Mouse (Mus musculus) cortical plate, adult 2 months (tissue): ENCODE measurements around the gene Hic2. TPM values are rescaled to one million over a fixed set of nuclear protein-coding genes. Genes with fewer than 3 reads are reported as not detected.

Experiments used
- H3K27ac ChIP-seq: fragments of 200-500 bp; 2 replicates; pipeline ENCODE4 v1.5.1; 2012; ENCODE audit warnings: low read length, control low read depth, inconsistent platforms; ENCODE audit not compliant: insufficient read depth
- H3K4me1 ChIP-seq: fragments of 200-500 bp; 2 replicates; pipeline ENCODE4 v1.6.1; 2011; ENCODE audit warnings: low read length; ENCODE audit not compliant: control insufficient read depth, insufficient read depth
- H3K4me3 ChIP-seq: fragments of 200-500 bp; 2 replicates; pipeline ENCODE4 v1.5.1; 2011; ENCODE audit warnings: mild to moderate bottlenecking, low read length, control low read depth; ENCODE audit not compliant: insufficient read depth
- CTCF ChIP-seq: fragments of 200-500 bp; IDR thresholded peaks from 2 replicates; pipeline ENCODE4 v1.5.1; 2011; ENCODE audit warnings: mild to moderate bottlenecking, control low read depth, low read length; ENCODE audit not compliant: insufficient read depth; ENCODE audit errors: extremely low read depth
- POLR2A ChIP-seq: fragments of 200-500 bp; IDR thresholded peaks from 2 replicates; pipeline ENCODE4 v1.6.1; 2011; ENCODE audit warnings: mild to moderate bottlenecking, low read length, control low read depth; ENCODE audit not compliant: insufficient read depth; ENCODE audit errors: extremely low read depth
- polyA plus RNA-seq: library from polyadenylated mRNA; depleted of rRNA; stranded (reverse); fragments of >200 nt; gene quantifications from 2 replicates; pipeline ENCODE4 v1.2.3, GENCODE M21; 2012; rRNA removed

The Hic2 gene
- polyA plus RNA-seq, result 5.7 and 6.0 TPM in 2 replicates

DNA sequence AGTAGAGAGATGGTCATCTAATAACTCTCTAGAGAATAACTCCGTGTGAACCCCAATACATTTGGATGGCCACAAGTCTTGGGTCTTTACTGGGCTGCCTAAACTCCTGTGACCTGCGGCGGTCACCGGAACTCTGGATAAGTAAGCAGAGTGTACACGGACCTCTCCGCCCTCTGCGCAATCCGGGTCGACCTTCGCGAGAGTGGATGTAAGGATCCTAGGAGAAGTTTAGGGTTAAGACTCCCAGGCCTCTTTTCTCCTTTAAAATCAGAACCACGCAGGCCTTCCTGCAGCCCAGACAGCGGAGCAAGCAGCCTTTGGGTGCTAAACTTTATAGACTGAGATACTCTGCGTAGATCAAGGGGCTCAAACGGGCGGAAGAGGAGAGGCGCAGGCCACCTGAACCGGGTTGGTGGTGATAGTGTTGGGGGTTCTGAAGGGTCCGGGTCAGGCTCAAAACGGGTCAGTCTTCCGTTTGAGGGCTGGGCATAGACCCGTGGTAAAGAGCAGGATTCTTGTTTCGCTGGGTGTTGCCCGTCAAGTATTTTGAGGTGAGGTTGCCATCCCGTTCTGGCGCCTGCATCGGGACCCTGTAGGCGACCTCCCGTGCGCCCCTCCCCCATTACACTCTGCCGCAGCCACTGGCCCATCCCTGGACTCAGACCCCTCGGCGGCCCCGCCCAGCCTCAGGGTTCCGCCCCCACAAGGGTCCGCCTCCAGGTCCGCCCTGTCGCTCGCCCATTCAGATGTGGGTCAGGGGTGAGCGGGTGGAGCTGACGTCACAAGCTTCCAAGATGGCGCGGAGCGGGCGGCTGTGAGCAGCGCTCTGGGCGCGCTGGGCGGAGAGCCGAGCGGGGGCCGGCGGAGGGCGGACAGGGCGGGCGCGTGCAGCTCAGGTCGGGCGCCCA lies at the start of gene Hic2:
Gene Hic2 (plus strand): TSS at position 779 of the 908 bp plus-strand sequence.
- no peak for TF ChIP-seq CTCF
- TF ChIP-seq POLR2A, result peak; percentile 61; the same call in 1 of the 2 replicates
- peaks cover 4% of the 10 kb centered on the region; the same call in 1 of the 2 replicates for H3K4me1 ChIP-seq
- H3K27ac ChIP-seq, result peak within 1 kb of the TSS; percentile 98
- peak within 1 kb of the TSS; percentile 96 for H3K4me3 ChIP-seq

DNA sequence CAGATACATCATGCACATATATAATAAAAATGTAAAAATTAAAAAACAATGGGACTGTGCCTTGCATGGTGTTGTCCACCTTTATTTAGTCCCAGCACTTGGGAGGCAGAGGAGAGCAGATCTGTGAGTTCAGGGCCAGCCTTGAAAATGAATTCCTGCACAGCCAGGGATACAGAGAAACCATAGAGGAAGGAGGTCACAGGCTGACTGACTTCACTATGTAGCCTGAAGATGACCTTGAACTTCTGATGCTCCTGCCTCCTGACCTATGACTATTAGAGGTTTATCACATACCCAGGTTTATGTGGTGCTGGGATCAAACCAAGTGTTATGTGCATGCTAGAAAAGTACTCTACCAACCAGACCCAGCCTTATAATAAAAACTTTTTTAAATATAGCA lies 47.9 kb upstream of the Hic2 start:
- Histone ChIP-seq H3K27ac (no peak overlapping the region), H3K4me3 (no peak overlapping the region), H3K4me1 (peaks cover 3% of the 10 kb centered on the region; the same call in 1 of the 2 replicates)
- no peak for TF ChIP-seq POLR2A

DNA sequence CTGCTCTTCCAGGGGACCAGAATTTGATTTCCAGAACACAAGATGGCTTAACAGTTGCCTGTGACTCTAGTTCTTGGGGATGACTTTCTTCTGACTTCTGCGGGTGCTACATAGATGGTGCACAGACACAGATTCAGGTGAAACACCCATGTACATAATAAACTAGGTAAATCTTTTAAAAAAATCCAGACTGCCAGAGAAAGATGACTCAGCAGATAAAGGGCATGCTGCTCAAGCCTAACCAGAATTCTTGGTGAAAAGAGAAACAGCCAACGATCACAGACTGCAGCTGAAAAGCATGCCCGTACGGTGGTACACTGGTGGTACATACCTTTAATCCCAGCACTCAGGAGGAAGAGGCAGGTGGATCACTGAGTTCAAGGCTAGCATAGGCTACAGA lies 39.5 kb upstream of the Hic2 start:
- TF ChIP-seq CTCF, result no peak
- TF ChIP-seq POLR2A, result no peak
- Histone ChIP-seq H3K4me3 (no peak overlapping the region), H3K4me1 (no peaks in the 10 kb centered on the region; the same call in 1 of the 2 replicates), H3K27ac (no peak overlapping the region)

DNA sequence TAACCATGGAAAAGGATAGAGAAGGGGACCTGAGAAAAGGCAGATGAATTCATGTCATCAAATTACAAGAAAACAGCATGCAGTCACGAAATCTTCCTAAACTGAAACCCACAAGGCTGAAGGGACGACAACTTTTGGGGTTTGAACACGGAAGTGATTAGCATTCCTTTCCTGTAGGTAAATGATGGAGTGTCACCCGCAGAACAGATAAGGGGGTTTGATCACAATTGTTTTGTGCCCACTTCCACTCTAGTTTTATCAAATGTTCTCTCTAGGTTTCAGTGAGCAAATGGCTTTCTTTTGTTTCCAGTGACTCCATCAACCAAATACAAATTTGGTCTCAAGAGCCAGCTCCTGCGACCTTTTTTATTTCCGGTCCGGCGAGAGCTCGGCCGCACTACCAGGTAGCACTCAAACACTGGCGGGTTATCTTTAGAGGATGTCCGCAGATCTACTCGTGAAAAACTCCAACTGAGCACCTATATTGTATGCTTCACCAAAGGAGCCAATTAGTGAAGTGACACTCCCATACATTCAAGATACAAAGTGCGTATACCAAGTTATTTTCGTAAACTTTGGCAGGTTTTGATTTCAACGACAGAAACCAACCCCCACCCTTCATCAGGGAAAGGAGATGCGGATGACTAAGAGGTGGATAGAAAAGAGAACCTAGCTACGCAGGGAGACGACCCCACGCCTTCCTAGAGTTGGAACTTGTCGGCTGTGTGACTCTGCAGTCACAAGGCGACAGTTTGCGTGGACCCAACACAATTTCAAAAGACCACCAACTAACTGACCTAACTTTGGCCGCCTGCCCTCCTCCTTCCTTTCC lies 33.0 kb upstream of the Hic2 start:
- no peak for TF ChIP-seq POLR2A
- peaks cover 2% of the 10 kb centered on the region for H3K4me1 ChIP-seq
- peak overlapping the region; percentile 68 for H3K4me3 ChIP-seq
- H3K27ac ChIP-seq, result peak overlapping the region; percentile 79; the same call in 1 of the 2 replicates

DNA sequence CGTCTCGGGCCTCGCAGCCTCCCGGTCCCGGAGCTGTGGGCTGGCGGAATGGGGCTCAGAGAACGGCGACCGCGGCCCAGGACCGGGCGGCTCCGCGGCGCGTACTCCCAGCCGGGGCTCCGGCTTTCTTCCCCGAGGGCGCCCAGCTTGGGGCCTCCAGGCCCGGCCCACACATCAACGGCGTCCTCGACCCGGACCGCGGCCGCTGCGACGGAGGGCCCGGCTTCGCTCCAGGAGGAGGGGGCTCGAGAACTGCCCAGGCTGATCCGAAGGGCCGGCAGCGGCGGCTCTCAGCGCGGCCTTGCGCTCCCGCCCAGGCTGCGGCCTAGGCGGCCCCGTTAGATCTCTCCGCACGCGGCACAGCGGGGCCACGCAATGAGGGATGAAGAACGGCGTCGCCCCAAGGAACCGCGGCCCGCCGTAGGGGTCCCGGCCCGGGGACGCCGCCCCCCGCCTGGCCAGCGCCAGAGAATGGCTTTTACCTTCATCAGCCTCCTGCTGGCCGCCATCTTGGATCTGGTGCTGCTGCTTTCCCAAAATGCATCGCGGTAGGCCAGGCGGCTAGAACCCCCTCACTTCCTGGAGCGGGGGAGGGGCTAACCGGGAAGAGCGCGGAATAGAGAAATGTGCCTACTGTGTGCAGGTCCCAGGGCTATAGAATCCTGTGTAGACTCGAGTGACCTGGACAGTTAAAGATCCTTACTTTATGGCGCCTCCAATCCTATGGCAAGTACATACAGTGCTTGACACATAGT lies 32.2 kb upstream of the Hic2 start:
- Histone ChIP-seq H3K4me3 (peak overlapping the region; percentile 68), H3K27ac (peak overlapping the region; percentile 79), H3K4me1 (peaks cover 2% of the 10 kb centered on the region)
- no peak for TF ChIP-seq CTCF
- TF ChIP-seq POLR2A, result peak; percentile 65; the same call in 1 of the 2 replicates

GRCm38 (mm10) chr16:17201977-17202376 lies 31.4 kb upstream of the Hic2 start:
- TF ChIP-seq POLR2A (no peak), CTCF (peak; percentile 44)
- no peak overlapping the region for H3K27ac ChIP-seq
- no peak overlapping the region for H3K4me3 ChIP-seq
- H3K4me1 ChIP-seq, result peaks cover 2% of the 10 kb centered on the region

GRCm38 (mm10) chr16:17202549-17202948 lies 30.8 kb upstream of the Hic2 start, which contains the start of gene Ube2l3:
Ube2l3 (minus strand) TSS chr16:17202649.
- TF ChIP-seq CTCF, result no peak
- TF ChIP-seq POLR2A, result no peak
- Histone ChIP-seq H3K27ac (no peak within 1 kb of the TSS), H3K4me3 (peak within 1 kb of the TSS; percentile 68), H3K4me1 (peaks cover 2% of the 10 kb centered on the region)

GRCm38 (mm10) chr16:17204990-17205389 lies 28.4 kb upstream of the Hic2 start:
- TF ChIP-seq POLR2A (no peak), CTCF (peak; percentile 60)
- Histone ChIP-seq H3K4me3 (no peak overlapping the region), H3K27ac (no peak overlapping the region), H3K4me1 (no peaks in the 10 kb centered on the region)
